Comparison of ENCODE assay signal across 27 mouse cellular contexts in genomic region chr3:105758658-105759057, GRCm38 (mm10). TPM values are rescaled to one million over a fixed set of nuclear protein-coding genes. Genes with fewer than 3 reads are reported as not detected.
DNase-seq lines count a peak whose midpoint lies in the region; ATAC-seq lines count a peak whose summit lies in the region.
"Had no signal": no experiment of that assay in that cellular context is flagged by ENCODE, and none has a peak within 500 bp of the region (broad histone marks: within the 10 kb centered on the region; RNA-seq: fewer than 3 reads in every experiment).

No protein-coding gene starts in this region.

- peak; percentile 20 for DNase-seq in heart, adult 8-10 months (ENCODE audit: low spot score)
- no peak for DNase-seq in heart, postnatal 14 days
- DNase-seq in layer of hippocampus, adult 9-11 months, result peak; percentile 69
- DNase-seq in layer of hippocampus, postnatal 36 days, result no peak
- no peak for DNase-seq in frontal cortex, postnatal 10 days (ENCODE audit: low spot score in 2 of 2)
- DNase-seq: adrenal gland, adult 2 months; adrenal gland, postnatal 14 days; cerebellum, adult 11-12 months; cerebellum, adult 8-10 months; cerebellum, postnatal 10 days; cerebellum, postnatal 36 days; embryo, embryonic 11 days; gastrocnemius, postnatal 25 days; heart, postnatal 10 days; heart, postnatal 4 days had no signal

- no peaks in the 10 kb centered on the region for H3K9me3 ChIP-seq in megakaryocyte, embryonic 14.5 days
- H3K9me3 ChIP-seq: embryonic facial prominence, embryonic 10.5 days; embryonic facial prominence, embryonic 13.5 days; forebrain, embryonic 12.5 days; forebrain, embryonic 15.5 days; heart, embryonic 12.5 days; heart, embryonic 15.5 days had no signal

- H3K27me3 ChIP-seq in megakaryocyte, embryonic 14.5 days (replicated peaks), result no peaks in the 10 kb centered on the region
- H3K27me3 ChIP-seq: embryonic facial prominence, embryonic 13.5 days; forebrain, embryonic 12.5 days; forebrain, embryonic 15.5 days; heart, embryonic 12.5 days; heart, embryonic 15.5 days had no signal

- intact Hi-C loops in heart, postnatal 14 days (cut with DNase I), result no loop called here

- no peak for ATAC-seq in megakaryocyte, adult 5-6 weeks (ENCODE audit: poor library complexity, severe bottlenecking)
- ATAC-seq: CD4-positive, CD25-positive, alpha-beta regulatory T cell, adult 4 months; forebrain, embryonic 15.5 days; hindbrain, postnatal 0 days; inflammation-experienced regulatory T-cells, adult 6 months had no signal

- H3K4me1 ChIP-seq in megakaryocyte, embryonic 14.5 days, result peaks cover 92% of the 10 kb centered on the region

- H3K4me3 ChIP-seq in megakaryocyte, embryonic 14.5 days (replicated peaks), result peak overlapping the region; percentile 77
- H3K4me3 ChIP-seq: embryonic facial prominence, embryonic 10.5 days; embryonic facial prominence, embryonic 13.5 days; erythroblast, embryonic 14.5 days; forebrain, embryonic 12.5 days; forebrain, embryonic 15.5 days; heart, embryonic 12.5 days; heart, embryonic 15.5 days had no signal

- H3K36me3 ChIP-seq in megakaryocyte, embryonic 14.5 days (replicated peaks; ENCODE audit: low read length), result peaks cover 38% of the 10 kb centered on the region
- H3K36me3 ChIP-seq: embryonic facial prominence, embryonic 10.5 days; embryonic facial prominence, embryonic 13.5 days; forebrain, embryonic 12.5 days; forebrain, embryonic 15.5 days; heart, embryonic 12.5 days; heart, embryonic 15.5 days had no signal

RNA-seq across cellular contexts. Expression of gene Rap1a, which starts 42.5 kb away (rescaled TPM):
- total RNA-seq in heart, adult 8-10 months (2022), result 100 to 1,000 TPM in 2 of 4 experiments, 10 to 100 TPM in 2; 86.5 to 102 (median 97.8) TPM
- 100 to 1,000 TPM; 103 to 116 TPM for total RNA-seq in heart, postnatal 14 days (2021)
- total RNA-seq in layer of hippocampus, postnatal 36 days (2021), result 100 to 1,000 TPM; 101 to 103 TPM
- 3.2 and 38.3 TPM in 2 replicates for polyA plus RNA-seq in megakaryocyte, embryonic 14.5 days (2012; ENCODE audit: insufficient read depth, low replicate concordance)
- total RNA-seq in megakaryocyte, adult 5-6 weeks (2015), result 278 and 301 TPM in 2 replicates
- total RNA-seq in megakaryocyte, adult 5-6 weeks (2017), result 210 and 223 TPM in 2 replicates

RNA-seq across cellular contexts. Expression of gene Inka2, which starts 54.3 kb away (rescaled TPM):
- total RNA-seq in heart, adult 8-10 months (2022), result 10 to 100 TPM; 13.8 to 20.0 (median 16.1) TPM
- 10 to 100 TPM; 35.5 to 37.7 TPM for total RNA-seq in heart, postnatal 14 days (2021)
- 10 to 100 TPM; 70.4 to 75.5 TPM for total RNA-seq in layer of hippocampus, postnatal 36 days (2021)
- polyA plus RNA-seq in megakaryocyte, embryonic 14.5 days (2012; ENCODE audit: insufficient read depth, low replicate concordance), result 4.4 and 6.7 TPM in 2 replicates
- 0.42 TPM in 1 of 2 replicates, not detected in the other for total RNA-seq in megakaryocyte, adult 5-6 weeks (2015)
- not detected in 2 replicates for total RNA-seq in megakaryocyte, adult 5-6 weeks (2017)

Comparison
In these comparisons a context has a peak if more than half of its experiments do, and no peak if none do; other contexts are left out.
1. DNase-seq: peak in heart, adult 8-10 months (single experiment) and layer of hippocampus, adult 9-11 months (single experiment); none in heart, postnatal 14 days (0 of 2), layer of hippocampus, postnatal 36 days (0 of 2) and frontal cortex, postnatal 10 days (0 of 2).
2. RNA of gene Inka2, which starts 54.3 kb away (total RNA-seq): 70.4 to 75.5 TPM in layer of hippocampus, postnatal 36 days, 35.5 to 37.7 TPM in heart, postnatal 14 days and 13.8 to 20.0 TPM in heart, adult 8-10 months; 0.42 TPM in megakaryocyte, adult 5-6 weeks; every median in the first group is over 10 times any median in the second.